Mouse (Mus musculus) megakaryocyte progenitor cell, adult 5-6 weeks (primary cell): ENCODE measurements at regions not wholly inside any gene's neighbourhood (a gene's known extent, or its start where the extent isn't known, plus 50 kb on each side); places are given as distances from the start of the nearest gene placed in this dataset.

ENCODE experiments used
- ATAC-seq: replicated peaks from 2 replicates; pipeline ENCODE4 v1.8.0; 2016; ENCODE audit warnings: mild to moderate bottlenecking, moderate TSS enrichment, inconsistent platforms; ENCODE audit not compliant: poor library complexity

- no peak for ATAC-seq
These were observed 544.7 kb downstream of the Arl4a start for GRCm38 (mm10) chr12:39493114-39493513.

- no peak for ATAC-seq
These were observed 564.8 kb downstream of the Arl4a start for GRCm38 (mm10) chr12:39472984-39473383.
